Mouse (Mus musculus) limb, embryonic 13.5 days (tissue): Measurements from ENCODE around the gene Kcns1. TPM values are rescaled to one million over a fixed set of nuclear protein-coding genes. Genes with fewer than 3 reads are reported as not detected.

ENCODE experiments used
- ATAC-seq: fragments of 200-750 bp; cut with Nextera tagmentation; 2 replicates; pipeline ENCODE4 v1.8.0; 2017; ENCODE audit warnings: low read depth, moderate number of reproducible peaks, moderate TSS enrichment; ENCODE audit not compliant: low FRiP score
- H3K27ac ChIP-seq: fragments of 300-500 bp; sonication (generic); 2 replicates; pipeline ENCODE4 v1.5.1; 2015; ENCODE audit warnings: inconsistent platforms, mild to moderate bottlenecking, moderate library complexity
- H3K27me3 ChIP-seq: fragments of 300-500 bp; sonication (generic); 2 replicates; pipeline ENCODE4 v1.6.1; 2015; ENCODE audit warnings: mild to moderate bottlenecking, inconsistent platforms
- H3K36me3 ChIP-seq: fragments of 300-500 bp; sonication (generic); 2 replicates; pipeline ENCODE4 v1.6.1; 2015; ENCODE audit warnings: inconsistent platforms, mild to moderate bottlenecking, moderate library complexity
- H3K4me1 ChIP-seq: fragments of 300-500 bp; sonication (generic); 2 replicates; pipeline ENCODE4 v1.6.1; 2015; ENCODE audit warnings: inconsistent platforms
- H3K4me2 ChIP-seq: fragments of 300-500 bp; sonication (generic); replicated peaks from 2 replicates; pipeline ENCODE4 v1.6.1; 2015; ENCODE audit warnings: inconsistent platforms, mild to moderate bottlenecking, moderate library complexity
- H3K4me3 ChIP-seq: fragments of 300-500 bp; sonication (generic); 2 replicates; pipeline ENCODE4 v1.5.1; 2015; ENCODE audit warnings: moderate library complexity, mild to moderate bottlenecking, inconsistent platforms
- H3K9ac ChIP-seq: fragments of 300-500 bp; sonication (generic); 2 replicates; pipeline ENCODE4 v1.6.1; 2015; ENCODE audit warnings: mild to moderate bottlenecking, inconsistent platforms
- H3K9me3 ChIP-seq: fragments of 300-500 bp; sonication (generic); 2 replicates; pipeline ENCODE4 v1.6.1; 2016; ENCODE audit warnings: inconsistent platforms
- WGBS: fragments of 180-500 bp; shearing (Covaris S2); methylation state at CpG from one replicate; pipeline ENCODE4 v1.1.7; 2015; 5-methylcytosine and 5-hydroxymethylcytosine counted together
- polyA plus RNA-seq: library from polyadenylated mRNA; unstranded; fragments of >200 nt; fragmentation: Nextera tagmentation; extraction: Ambion mirVana; gene quantifications from 2 replicates; pipeline ENCODE4 v1.2.1, GENCODE M21; 2015

Gene Kcns1
- polyA plus RNA-seq, 1 experiment from 2014 or later: 2.5 TPM

GRCm38 (mm10) chr2:164188722-164189121 lies 17.8 kb upstream of the Kcns1 start:
- WGBS: 28% methylated on average over 5 of the region's 5 CpGs
- no peak for ATAC-seq
- no peaks in the 10 kb centered on the region for H3K9me3 ChIP-seq
- no peaks in the 10 kb centered on the region for H3K27me3 ChIP-seq
- H3K4me1 ChIP-seq: peaks cover 12% of the 10 kb centered on the region
- H3K27ac ChIP-seq: no peak overlapping the region
- H3K4me2 ChIP-seq: no peak overlapping the region
- H3K36me3 ChIP-seq: no peaks in the 10 kb centered on the region
- no peak overlapping the region for H3K9ac ChIP-seq
- H3K4me3 ChIP-seq: no peak overlapping the region

- H3K9ac ChIP-seq: no peak overlapping the region
- no peaks in the 10 kb centered on the region for H3K36me3 ChIP-seq
- peaks cover 18% of the 10 kb centered on the region for H3K4me1 ChIP-seq
- no peak for ATAC-seq
- no peaks in the 10 kb centered on the region; the same call in 1 of the 2 replicates for H3K27me3 ChIP-seq
- peak overlapping the region; percentile 28; the same call in 1 of the 2 replicates for H3K27ac ChIP-seq
- no peak overlapping the region for H3K4me3 ChIP-seq
- 43% methylated on average over 9 of the region's 9 CpGs for WGBS
- H3K4me2 ChIP-seq: no peak overlapping the region
- H3K9me3 ChIP-seq: no peaks in the 10 kb centered on the region
Measured at GRCm38 (mm10) chr2:164184145-164184719, 13.3 kb upstream of the Kcns1 start.

- 59% methylated on average over 9 of the region's 9 CpGs for WGBS
- no peak for ATAC-seq
Measured at GRCm38 (mm10) chr2:164183340-164183739, 12.4 kb upstream of the Kcns1 start.

GRCm38 (mm10) chr2:164182692-164183255 lies 11.9 kb upstream of the Kcns1 start, which contains the start of gene Wfdc5:
Gene Wfdc5 (minus strand): TSS chr2:164182742.
- 71% methylated on average over 7 of the region's 7 CpGs for WGBS
- Histone ChIP-seq H3K4me2 (no peak within 1 kb of the TSS), H3K9ac (no peak within 1 kb of the TSS), H3K4me3 (no peak within 1 kb of the TSS), H3K27ac (no peak within 1 kb of the TSS), H3K27me3 (peaks cover 10% of the 10 kb centered on the region; the same call in 1 of the 2 replicates), H3K9me3 (no peaks in the 10 kb centered on the region), H3K36me3 (no peaks in the 10 kb centered on the region), H3K4me1 (peaks cover 18% of the 10 kb centered on the region)
- ATAC-seq: no peak

More at GRCm38 (mm10) chr2:164183340-164183739, 12.4 kb upstream of the Kcns1 start:
- H3K4me3 ChIP-seq: no peak overlapping the region
- no peaks in the 10 kb centered on the region for H3K9me3 ChIP-seq
- H3K9ac ChIP-seq: no peak overlapping the region
- no peak overlapping the region for H3K4me2 ChIP-seq
- peaks cover 4% of the 10 kb centered on the region; the same call in 1 of the 2 replicates for H3K27me3 ChIP-seq
- peaks cover 18% of the 10 kb centered on the region for H3K4me1 ChIP-seq
- H3K27ac ChIP-seq: no peak overlapping the region
- H3K36me3 ChIP-seq: no peaks in the 10 kb centered on the region

- ATAC-seq: no peak
- Histone ChIP-seq H3K4me3 (no peak overlapping the region), H3K36me3 (no peaks in the 10 kb centered on the region), H3K9ac (no peak overlapping the region), H3K27ac (no peak overlapping the region), H3K4me2 (no peak overlapping the region), H3K9me3 (no peaks in the 10 kb centered on the region), H3K27me3 (peaks cover 13% of the 10 kb centered on the region; the same call in 1 of the 2 replicates), H3K4me1 (peaks cover 20% of the 10 kb centered on the region)
- 83% methylated on average over 4 of the region's 4 CpGs for WGBS
Measured at GRCm38 (mm10) chr2:164180770-164181169, 9.9 kb upstream of the Kcns1 start.

GRCm38 (mm10) chr2:164180124-164180523 lies 9.2 kb upstream of the Kcns1 start:
- WGBS: 43% methylated on average over 3 of the region's 3 CpGs
- H3K4me1 ChIP-seq: peaks cover 20% of the 10 kb centered on the region
- ATAC-seq: no peak

GRCm38 (mm10) chr2:164177831-164178230 lies 6.9 kb upstream of the Kcns1 start:
- Histone ChIP-seq H3K36me3 (no peaks in the 10 kb centered on the region), H3K4me3 (no peak overlapping the region), H3K4me1 (peaks cover 8% of the 10 kb centered on the region), H3K27ac (no peak overlapping the region), H3K9me3 (no peaks in the 10 kb centered on the region), H3K9ac (no peak overlapping the region), H3K27me3 (peaks cover 33% of the 10 kb centered on the region), H3K4me2 (no peak overlapping the region)
- 69% methylated on average over 5 of the region's 5 CpGs for WGBS
- ATAC-seq: no peak

More at GRCm38 (mm10) chr2:164180124-164180523, 9.2 kb upstream of the Kcns1 start:
- Histone ChIP-seq H3K27ac (no peak overlapping the region), H3K4me3 (no peak overlapping the region), H3K36me3 (no peaks in the 10 kb centered on the region), H3K4me2 (no peak overlapping the region), H3K9ac (no peak overlapping the region), H3K9me3 (no peaks in the 10 kb centered on the region), H3K27me3 (peaks cover 15% of the 10 kb centered on the region; the same call in 1 of the 2 replicates)

GRCm38 (mm10) chr2:164175850-164176249 lies 4.9 kb upstream of the Kcns1 start:
- WGBS: 79% methylated on average over 3 of the region's 3 CpGs
- H3K4me3 ChIP-seq: no peak overlapping the region
- peaks cover 52% of the 10 kb centered on the region for H3K27me3 ChIP-seq
- no peak overlapping the region for H3K9ac ChIP-seq
- no peak overlapping the region for H3K27ac ChIP-seq
- no peaks in the 10 kb centered on the region for H3K36me3 ChIP-seq
- ATAC-seq: no peak
- no peak overlapping the region for H3K4me2 ChIP-seq
- no peaks in the 10 kb centered on the region for H3K9me3 ChIP-seq
- peaks cover 19% of the 10 kb centered on the region for H3K4me1 ChIP-seq

- WGBS: 73% methylated on average over 8 of the region's 8 CpGs
- peaks cover 28% of the 10 kb centered on the region for H3K4me1 ChIP-seq
- peaks cover 62% of the 10 kb centered on the region for H3K27me3 ChIP-seq
- no peak overlapping the region for H3K4me3 ChIP-seq
- no peak overlapping the region for H3K27ac ChIP-seq
- no peaks in the 10 kb centered on the region for H3K36me3 ChIP-seq
- H3K9ac ChIP-seq: no peak overlapping the region
- no peaks in the 10 kb centered on the region for H3K9me3 ChIP-seq
- no peak overlapping the region for H3K4me2 ChIP-seq
- ATAC-seq: no peak
Measured at GRCm38 (mm10) chr2:164174649-164175395, 3.9 kb upstream of the Kcns1 start.

GRCm38 (mm10) chr2:164173394-164173793 lies 2.5 kb upstream of the Kcns1 start:
- peaks cover 73% of the 10 kb centered on the region for H3K27me3 ChIP-seq
- H3K36me3 ChIP-seq: no peaks in the 10 kb centered on the region
- H3K9me3 ChIP-seq: 0 out of 2 replicates have a peak, but pooled peaks cover 3% of the 10 kb centered on the region
- no peak overlapping the region for H3K4me3 ChIP-seq
- no peak overlapping the region for H3K27ac ChIP-seq
- ATAC-seq: no peak
- no peak overlapping the region for H3K4me2 ChIP-seq
- 66% methylated on average over 3 of the region's 3 CpGs for WGBS
- peaks cover 33% of the 10 kb centered on the region for H3K4me1 ChIP-seq
- H3K9ac ChIP-seq: no peak overlapping the region

GRCm38 (mm10) chr2:164170326-164170725 lies 587 bp downstream of the Kcns1 start:
- Histone ChIP-seq H3K4me3 (peak overlapping the region; percentile 47), H3K27me3 (peaks cover 94% of the 10 kb centered on the region), H3K36me3 (no peaks in the 10 kb centered on the region), H3K27ac (no peak overlapping the region), H3K9me3 (0 out of 2 replicates have a peak, but pooled peaks cover 3% of the 10 kb centered on the region), H3K4me2 (peak overlapping the region; percentile 73), H3K9ac (peak overlapping the region; percentile 67; the same call in 1 of the 2 replicates), H3K4me1 (peaks cover 39% of the 10 kb centered on the region)
- ATAC-seq: no peak
- WGBS: 7% methylated on average over 11 of the region's 11 CpGs

GRCm38 (mm10) chr2:164168571-164168946 lies 2.4 kb downstream of the Kcns1 start:
- no peak overlapping the region for H3K27ac ChIP-seq
- 11% methylated on average over 42 of the region's 42 CpGs for WGBS
- peak overlapping the region; percentile 53 for H3K9ac ChIP-seq
- 0 out of 2 replicates have a peak, but pooled peaks cover 3% of the 10 kb centered on the region for H3K9me3 ChIP-seq
- H3K4me1 ChIP-seq: peaks cover 34% of the 10 kb centered on the region
- peak overlapping the region; percentile 48 for H3K4me3 ChIP-seq
- H3K4me2 ChIP-seq: peak overlapping the region; percentile 74
- peaks cover 88% of the 10 kb centered on the region for H3K27me3 ChIP-seq
- peak; percentile 62; the same call in 1 of the 2 replicates for ATAC-seq
- H3K36me3 ChIP-seq: 0 out of 2 replicates have a peak, but pooled peaks cover 3% of the 10 kb centered on the region
